Mouse (Mus musculus): ENCODE data around the gene 1700012P22Rik. TPM values are rescaled to one million over a fixed set of nuclear protein-coding genes. Genes with fewer than 3 reads are reported as not detected.

1700012P22Rik gene
- polyA plus RNA-seq, 1 experiment from 2014 or later, result not detected

DNA sequence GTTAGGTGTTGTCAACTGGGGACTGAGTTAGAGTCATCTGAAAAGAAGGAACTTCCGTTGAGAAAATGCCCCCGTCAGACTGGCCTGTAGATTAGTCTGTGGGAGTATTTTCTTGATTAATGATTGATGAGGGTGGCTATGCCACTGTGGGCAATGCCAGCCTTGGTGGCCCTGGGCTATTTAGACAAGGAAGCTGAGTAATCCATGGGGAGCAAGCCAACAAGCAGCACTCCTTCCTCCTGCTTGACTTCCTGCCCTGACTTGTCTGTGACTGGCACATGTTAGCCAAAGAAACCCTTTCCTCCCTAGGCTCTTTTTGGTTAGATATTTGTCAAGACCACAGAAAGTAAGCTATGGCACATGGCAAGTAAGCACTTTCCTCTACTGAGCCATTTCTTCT lies 7.8 kb downstream of the 1700012P22Rik start:
- no peaks in the 10 kb centered on the region for H3K4me1 ChIP-seq (ENCODE audit: control insufficient read depth, low read depth, low read length)
- 48% methylated on average over 2 of the region's 2 CpGs for WGBS (ENCODE audit: insufficient replicate concordance)
- H3K4me3 ChIP-seq (ENCODE audit: low read depth, low read length), result no peak overlapping the region
- H3K9me3 ChIP-seq (replicated peaks; ENCODE audit: control insufficient read depth, low read length), result no peaks in the 10 kb centered on the region
- H3K27ac ChIP-seq (ENCODE audit: low read length), result no peak overlapping the region
- no peak overlapping the region for H3K9ac ChIP-seq (ENCODE audit: low read depth, low read length)
- H3K27me3 ChIP-seq (ENCODE audit: control insufficient read depth, insufficient read depth, low read depth, low read length), result no peaks in the 10 kb centered on the region
- no peak overlapping the region for H3K4me2 ChIP-seq (ENCODE audit: low read depth, low read length)
- no peak for ATAC-seq (ENCODE audit: low read depth)
- H3K36me3 ChIP-seq (ENCODE audit: control insufficient read depth, insufficient read depth), result no peaks in the 10 kb centered on the region

- 11% methylated on average over 3 of the region's 3 CpGs for WGBS (ENCODE audit: insufficient replicate concordance)
- H3K4me1 ChIP-seq (ENCODE audit: control insufficient read depth, low read depth, low read length), result no peaks in the 10 kb centered on the region
- no peak for ATAC-seq (ENCODE audit: low read depth)
- no peaks in the 10 kb centered on the region for H3K9me3 ChIP-seq (replicated peaks; ENCODE audit: control insufficient read depth, low read length)
- no peak overlapping the region for H3K4me2 ChIP-seq (ENCODE audit: low read depth, low read length)
- H3K4me3 ChIP-seq (ENCODE audit: low read depth, low read length), result no peak overlapping the region
- H3K36me3 ChIP-seq (ENCODE audit: control insufficient read depth, insufficient read depth), result no peaks in the 10 kb centered on the region
- no peaks in the 10 kb centered on the region for H3K27me3 ChIP-seq (ENCODE audit: control insufficient read depth, insufficient read depth, low read depth, low read length)
- no peak overlapping the region for H3K9ac ChIP-seq (ENCODE audit: low read depth, low read length)
- no peak overlapping the region for H3K27ac ChIP-seq (ENCODE audit: low read length)
These were observed 9.7 kb downstream of the 1700012P22Rik start for GRCm38 (mm10) chr4:144428868-144429267.

DNA sequence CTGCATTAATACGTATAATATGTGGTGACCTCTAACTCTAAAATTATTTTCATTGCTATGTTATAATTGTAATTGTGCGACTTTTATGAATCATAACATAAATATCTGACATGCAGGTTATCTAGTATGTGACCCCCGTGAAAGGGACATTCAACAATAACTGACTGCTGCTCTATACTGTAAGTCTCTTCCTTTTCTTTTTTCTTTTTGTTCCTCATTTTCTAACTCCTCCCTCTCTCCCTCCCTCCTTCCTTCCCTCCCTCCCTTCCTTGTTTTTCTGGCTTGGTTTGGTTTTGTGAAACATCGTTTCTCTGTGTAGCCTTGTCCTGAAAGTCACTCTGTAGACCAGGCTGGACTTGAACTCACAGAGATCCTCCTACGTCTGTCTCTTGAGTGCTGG lies 14.0 kb downstream of the 1700012P22Rik start:
- no peak overlapping the region for H3K27ac ChIP-seq (ENCODE audit: low read length)
- no peak overlapping the region for H3K4me2 ChIP-seq (ENCODE audit: low read depth, low read length)
- 34% methylated on average over 5 of the region's 5 CpGs for WGBS (ENCODE audit: insufficient replicate concordance)

DNA sequence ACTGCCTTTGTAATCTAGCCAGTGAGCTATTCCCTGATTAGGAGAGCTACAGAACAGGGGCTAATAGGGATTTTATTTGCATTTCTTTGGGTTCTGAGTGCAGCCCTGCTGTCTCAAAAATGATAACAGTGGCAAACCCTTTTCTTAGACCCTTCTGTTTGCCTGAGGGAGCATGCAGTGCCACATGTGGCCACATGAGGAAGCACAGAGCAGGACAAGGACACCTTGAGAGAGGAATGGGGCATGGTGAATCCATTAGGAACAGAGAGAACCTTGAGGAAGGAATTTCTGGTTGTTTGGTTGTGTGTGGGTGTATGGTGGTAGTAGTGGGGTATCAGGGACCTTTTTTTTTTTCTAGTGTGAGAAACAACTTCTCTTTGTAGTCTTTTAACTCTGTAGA lies 17.9 kb downstream of the 1700012P22Rik start:
- Histone ChIP-seq H3K4me3 (ENCODE audit: low read depth, low read length) (no peak overlapping the region), H3K27me3 (ENCODE audit: control insufficient read depth, insufficient read depth, low read depth, low read length) (no peaks in the 10 kb centered on the region)
- no peak for ATAC-seq (ENCODE audit: low read depth)

More for the DNA sequence above, 14.0 kb downstream of the 1700012P22Rik start:
- Histone ChIP-seq H3K9ac (ENCODE audit: low read depth, low read length) (no peak overlapping the region), H3K27me3 (ENCODE audit: control insufficient read depth, insufficient read depth, low read depth, low read length) (no peaks in the 10 kb centered on the region), H3K4me1 (ENCODE audit: control insufficient read depth, low read depth, low read length) (no peaks in the 10 kb centered on the region), H3K9me3 (replicated peaks; ENCODE audit: control insufficient read depth, low read length) (no peaks in the 10 kb centered on the region), H3K4me3 (ENCODE audit: low read depth, low read length) (no peak overlapping the region), H3K36me3 (ENCODE audit: control insufficient read depth, insufficient read depth) (no peaks in the 10 kb centered on the region)
- no peak for ATAC-seq (ENCODE audit: low read depth)

DNA sequence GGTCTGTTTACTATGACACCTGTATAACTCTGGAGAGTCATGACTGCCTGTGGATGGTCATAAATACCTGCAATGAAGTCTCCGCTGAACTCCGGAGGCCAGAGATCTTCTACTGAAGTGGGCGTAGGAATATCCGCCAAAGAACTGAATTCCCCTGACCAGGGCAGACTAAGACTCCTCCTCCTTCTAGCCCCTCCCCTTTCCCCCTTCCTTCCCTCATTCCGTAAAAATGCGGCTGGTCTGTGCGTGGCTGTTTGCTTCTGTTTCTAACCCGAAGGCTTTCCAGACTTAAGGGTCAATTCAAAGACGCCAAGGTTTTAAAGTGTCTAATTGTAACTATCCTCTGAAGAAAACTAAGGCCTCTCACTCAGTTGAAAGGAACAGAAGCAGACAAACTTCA lies 30.3 kb downstream of the 1700012P22Rik start, which contains the start of gene Pramef12:
Pramef12 (minus strand) TSS at position 175 of the 400 bp plus-strand sequence.
- Histone ChIP-seq H3K36me3 (ENCODE audit: control insufficient read depth, insufficient read depth) (no peaks in the 10 kb centered on the region), H3K4me2 (ENCODE audit: low read depth, low read length) (no peak within 1 kb of the TSS), H3K4me3 (ENCODE audit: low read depth, low read length) (no peak within 1 kb of the TSS), H3K4me1 (ENCODE audit: control insufficient read depth, low read depth, low read length) (no peaks in the 10 kb centered on the region), H3K27ac (ENCODE audit: low read length) (no peak within 1 kb of the TSS), H3K27me3 (ENCODE audit: control insufficient read depth, insufficient read depth, low read depth, low read length) (no peaks in the 10 kb centered on the region), H3K9me3 (replicated peaks; ENCODE audit: control insufficient read depth, low read length) (no peaks in the 10 kb centered on the region), H3K9ac (ENCODE audit: low read depth, low read length) (no peak within 1 kb of the TSS)
- ATAC-seq (ENCODE audit: low read depth), result no peak
- WGBS (ENCODE audit: insufficient replicate concordance), result 62% methylated on average over 9 of the region's 9 CpGs

More for the DNA sequence above, 17.9 kb downstream of the 1700012P22Rik start:
- Histone ChIP-seq H3K9me3 (replicated peaks; ENCODE audit: control insufficient read depth, low read length) (no peaks in the 10 kb centered on the region), H3K4me2 (ENCODE audit: low read depth, low read length) (no peak overlapping the region), H3K27ac (ENCODE audit: low read length) (no peak overlapping the region), H3K4me1 (ENCODE audit: control insufficient read depth, low read depth, low read length) (no peaks in the 10 kb centered on the region), H3K9ac (ENCODE audit: low read depth, low read length) (no peak overlapping the region), H3K36me3 (ENCODE audit: control insufficient read depth, insufficient read depth) (no peaks in the 10 kb centered on the region)

DNA sequence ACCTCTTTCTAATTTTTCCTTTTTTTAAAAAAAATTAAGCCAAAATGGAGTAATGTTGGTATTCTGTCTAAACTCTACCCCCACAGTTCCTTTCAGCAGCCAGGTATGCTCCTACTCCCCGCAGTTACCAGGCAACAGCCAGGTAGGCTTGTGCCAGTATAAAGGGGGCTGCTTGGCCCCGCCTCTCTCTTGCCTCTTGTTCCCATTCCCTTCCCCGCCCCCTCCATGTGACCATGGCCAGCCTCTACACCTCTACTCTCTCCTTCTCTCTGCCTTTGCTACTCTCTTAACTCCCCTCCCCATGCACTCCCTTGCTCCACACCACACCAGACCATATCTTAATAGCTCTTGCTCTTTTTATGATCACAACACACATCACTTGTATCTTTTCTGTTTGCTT lies 32.3 kb downstream of the 1700012P22Rik start:
- Histone ChIP-seq H3K27ac (ENCODE audit: low read length) (no peak overlapping the region), H3K9ac (ENCODE audit: low read depth, low read length) (no peak overlapping the region), H3K36me3 (ENCODE audit: control insufficient read depth, insufficient read depth) (no peaks in the 10 kb centered on the region), H3K9me3 (replicated peaks; ENCODE audit: control insufficient read depth, low read length) (no peaks in the 10 kb centered on the region), H3K4me3 (ENCODE audit: low read depth, low read length) (no peak overlapping the region), H3K4me1 (ENCODE audit: control insufficient read depth, low read depth, low read length) (no peaks in the 10 kb centered on the region), H3K27me3 (ENCODE audit: control insufficient read depth, insufficient read depth, low read depth, low read length) (no peaks in the 10 kb centered on the region), H3K4me2 (ENCODE audit: low read depth, low read length) (no peak overlapping the region)
- WGBS (ENCODE audit: insufficient replicate concordance), result 49% methylated on average over 3 of the region's 3 CpGs
- no peak for ATAC-seq (ENCODE audit: low read depth)

GRCm38 (mm10) chr4:144404456-144405086 lies 34.0 kb downstream of the 1700012P22Rik start:
- H3K27me3 ChIP-seq (ENCODE audit: control insufficient read depth, insufficient read depth, low read depth, low read length), result no peaks in the 10 kb centered on the region
- peak overlapping the region; percentile 46 for H3K4me2 ChIP-seq (ENCODE audit: low read depth, low read length)
- 4% methylated on average over 17 of the region's 17 CpGs for WGBS (ENCODE audit: insufficient replicate concordance)
- no peak overlapping the region for H3K9ac ChIP-seq (ENCODE audit: low read depth, low read length)
- no peaks in the 10 kb centered on the region for H3K36me3 ChIP-seq (ENCODE audit: control insufficient read depth, insufficient read depth)
- no peaks in the 10 kb centered on the region for H3K4me1 ChIP-seq (ENCODE audit: control insufficient read depth, low read depth, low read length)
- H3K9me3 ChIP-seq (replicated peaks; ENCODE audit: control insufficient read depth, low read length), result no peaks in the 10 kb centered on the region
- H3K27ac ChIP-seq (ENCODE audit: low read length), result no peak overlapping the region
- H3K4me3 ChIP-seq (ENCODE audit: low read depth, low read length), result peak overlapping the region; percentile 29
- 0 out of 2 replicates have a peak, but pooled peaks have one; percentile 21 for ATAC-seq (ENCODE audit: low read depth)

DNA sequence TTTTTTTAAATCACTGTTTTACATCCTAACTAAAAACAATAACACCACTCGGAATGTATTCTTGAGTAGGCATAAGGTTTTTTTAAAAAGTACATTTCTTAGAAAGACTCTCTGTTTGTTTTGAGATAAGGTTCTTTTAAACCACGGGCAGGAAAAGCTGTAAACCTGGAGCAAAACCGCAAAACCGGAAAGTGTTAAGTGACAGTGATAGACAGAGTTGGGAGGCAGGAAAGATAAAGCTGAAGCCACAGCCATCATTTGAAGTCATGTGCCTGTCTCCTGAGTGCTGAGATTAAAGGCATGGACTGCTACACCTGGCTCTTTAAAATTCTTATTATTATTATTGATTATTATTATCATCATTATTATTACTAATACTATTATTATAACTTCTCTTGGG lies 35.9 kb downstream of the 1700012P22Rik start:
- H3K9me3 ChIP-seq (replicated peaks; ENCODE audit: control insufficient read depth, low read length), result no peaks in the 10 kb centered on the region
- H3K9ac ChIP-seq (ENCODE audit: low read depth, low read length), result no peak overlapping the region
- no peak overlapping the region for H3K4me2 ChIP-seq (ENCODE audit: low read depth, low read length)
- no peak for ATAC-seq (ENCODE audit: low read depth)
- no peaks in the 10 kb centered on the region for H3K36me3 ChIP-seq (ENCODE audit: control insufficient read depth, insufficient read depth)
- no peaks in the 10 kb centered on the region for H3K27me3 ChIP-seq (ENCODE audit: control insufficient read depth, insufficient read depth, low read depth, low read length)
- WGBS (ENCODE audit: insufficient replicate concordance), result 3% methylated on average over 4 of the region's 4 CpGs
- no peaks in the 10 kb centered on the region for H3K4me1 ChIP-seq (ENCODE audit: control insufficient read depth, low read depth, low read length)
- H3K4me3 ChIP-seq (ENCODE audit: low read depth, low read length), result no peak overlapping the region
- no peak overlapping the region for H3K27ac ChIP-seq (ENCODE audit: low read length)

DNA sequence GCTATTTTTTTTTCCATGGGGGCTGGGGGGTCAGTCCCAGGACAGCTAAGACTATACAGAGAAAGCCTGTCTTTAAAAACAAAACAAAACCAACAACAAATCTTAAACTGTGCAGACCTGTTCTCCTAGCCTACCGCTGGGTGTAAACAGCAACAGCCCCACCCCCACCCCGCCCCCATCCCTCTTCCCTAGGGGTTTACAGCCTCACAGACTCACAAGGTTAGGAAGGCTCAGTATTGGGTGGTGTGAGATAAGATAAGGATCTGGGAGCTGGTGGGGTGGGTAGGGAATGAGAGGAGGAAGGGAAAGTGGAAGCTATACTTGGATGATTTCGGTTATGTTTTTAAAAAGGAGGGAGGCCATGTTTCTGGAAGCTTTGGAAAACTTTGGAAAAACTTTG lies 42.3 kb downstream of the 1700012P22Rik start:
- no peak for ATAC-seq (ENCODE audit: low read depth)
- no peak overlapping the region for H3K27ac ChIP-seq (ENCODE audit: low read length)
- H3K9ac ChIP-seq (ENCODE audit: low read depth, low read length), result no peak overlapping the region
- H3K9me3 ChIP-seq (replicated peaks; ENCODE audit: control insufficient read depth, low read length), result no peaks in the 10 kb centered on the region
- WGBS (ENCODE audit: insufficient replicate concordance), result 21% methylated on average over 3 of the region's 3 CpGs
- no peak overlapping the region for H3K4me2 ChIP-seq (ENCODE audit: low read depth, low read length)
- H3K4me3 ChIP-seq (ENCODE audit: low read depth, low read length), result no peak overlapping the region
- H3K4me1 ChIP-seq (ENCODE audit: control insufficient read depth, low read depth, low read length), result no peaks in the 10 kb centered on the region
- no peaks in the 10 kb centered on the region for H3K27me3 ChIP-seq (ENCODE audit: control insufficient read depth, insufficient read depth, low read depth, low read length)
- no peaks in the 10 kb centered on the region for H3K36me3 ChIP-seq (ENCODE audit: control insufficient read depth, insufficient read depth)
